Mouse (Mus musculus): ENCODE results near the gene 4930524J08Rik. TPM values are rescaled to one million over a fixed set of nuclear protein-coding genes. Genes with fewer than 3 reads are reported as not detected.

Gene 4930524J08Rik
- polyA plus RNA-seq (2012; rRNA removed): 4.4 and 4.5 TPM in 2 replicates

DNA sequence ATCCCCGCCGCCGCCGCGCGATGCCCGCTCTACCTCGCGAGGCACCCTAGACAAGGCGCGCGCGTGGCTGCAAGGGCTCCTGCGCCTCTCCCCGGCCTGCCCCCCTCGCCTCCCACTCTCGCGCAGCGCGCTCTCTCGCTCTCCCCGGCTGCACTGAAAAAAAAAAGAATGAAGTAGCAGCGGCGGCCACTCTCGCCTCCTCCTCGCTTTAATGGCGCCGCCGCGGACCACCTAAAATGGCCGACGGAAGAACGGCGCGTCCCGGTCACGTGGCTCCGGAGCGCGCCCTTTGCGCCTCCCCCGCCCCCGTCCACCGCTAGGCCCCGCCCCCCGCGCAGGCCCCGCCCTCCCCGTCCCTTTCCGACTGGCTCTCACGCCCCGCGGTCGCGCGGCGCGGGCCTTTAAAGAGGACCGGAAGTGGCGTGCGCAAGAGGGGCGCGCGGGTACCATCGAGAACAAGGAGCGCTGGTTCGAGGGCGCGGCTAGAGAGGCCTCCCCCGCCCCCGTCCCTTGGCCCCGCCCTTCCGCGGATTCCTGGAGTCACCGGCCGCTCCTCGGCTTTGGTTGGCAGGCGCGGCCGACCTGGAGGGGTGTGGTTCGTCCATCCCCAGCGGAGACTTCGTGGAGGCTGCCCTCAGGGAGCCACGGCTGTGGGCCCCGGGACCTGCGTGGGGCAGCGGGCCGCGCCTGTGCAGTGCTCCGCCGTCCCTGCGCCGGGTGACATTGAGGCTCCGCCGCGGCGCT, at the start of gene 4930524J08Rik, which contains the start of gene Hnrnpd:
Gene 4930524J08Rik, plus strand, starts transcription at position 363 of the 744 bp plus-strand sequence.
Gene Hnrnpd, minus strand, starts transcription at position 240 of the 744 bp plus-strand sequence.

Other genes with a start within 250 kb of the 4930524J08Rik start
- gene Rasgef1b, start 250.0 kb upstream of the 4930524J08Rik start, polyA plus RNA-seq (2012; rRNA removed): 14.9 and 22.3 TPM in 2 replicates
- gene Vamp9, start 72.8 kb upstream of the 4930524J08Rik start, polyA plus RNA-seq (2012; rRNA removed): 0.27 TPM in 1 of 2 replicates, not detected in the other
- gene Hnrnpd, start 123 bp upstream of the 4930524J08Rik start, polyA plus RNA-seq (2012; rRNA removed): 62.1 and 68.8 TPM in 2 replicates
- 73.7 and 79.7 TPM in 2 replicates for gene Hnrnpdl, start 60.6 kb downstream of the 4930524J08Rik start, polyA plus RNA-seq (2012; rRNA removed)
- gene Enoph1, start 60.9 kb downstream of the 4930524J08Rik start, polyA plus RNA-seq (2012; rRNA removed): 44.4 and 58.9 TPM in 2 replicates
- 0.26 and 0.35 TPM in 2 replicates for gene Tmem150c, start 180.7 kb downstream of the 4930524J08Rik start, polyA plus RNA-seq (2012; rRNA removed)